Mouse (Mus musculus) stomach, postnatal 0 days (tissue): ENCODE measurements around the gene Cgref1. TPM values are rescaled to one million over a fixed set of nuclear protein-coding genes. Genes with fewer than 3 reads are reported as not detected.
A peak's percentile ranks its signal among the peaks of the same experiment; 100 is the strongest.

Source experiments
- ATAC-seq: fragments of 200-750 bp; cut with Nextera tagmentation; 2 replicates; pipeline ENCODE4 v1.8.0; 2017; ENCODE audit not compliant: low FRiP score, low TSS enrichment
- DNase-seq: peaks from one replicate; pipeline ENCODE4 v3.0.0-alpha.2; 2016; ENCODE audit warnings: low spot score
- H3K27ac ChIP-seq: fragments of 300-500 bp; sonication (generic); replicated peaks from 2 replicates; pipeline ENCODE4 v1.5.1; 2014; ENCODE audit warnings: mild to moderate bottlenecking, control low read depth
- H3K27me3 ChIP-seq: fragments of 300-500 bp; sonication (generic); 2 replicates; pipeline ENCODE4 v1.6.1; 2014; ENCODE audit warnings: low read length; ENCODE audit not compliant: control insufficient read depth, insufficient read depth
- H3K36me3 ChIP-seq: fragments of 300-500 bp; sonication (generic); 2 replicates; pipeline ENCODE4 v1.6.1; 2014; ENCODE audit warnings: low read length, mixed read lengths; ENCODE audit not compliant: control insufficient read depth, insufficient read depth
- H3K4me1 ChIP-seq: fragments of 300-500 bp; sonication (generic); replicated peaks from 2 replicates; pipeline ENCODE4 v1.6.1; 2014; ENCODE audit warnings: antibody characterized with exemption; ENCODE audit not compliant: control insufficient read depth, insufficient read depth
- H3K4me2 ChIP-seq: fragments of 300-500 bp; sonication (generic); replicated peaks from 2 replicates; pipeline ENCODE4 v1.6.1; 2014; ENCODE audit warnings: low read depth, mild to moderate bottlenecking, control low read depth, moderate library complexity
- H3K4me3 ChIP-seq: fragments of 300-500 bp; sonication (generic); 2 replicates; pipeline ENCODE4 v1.5.1; 2014; ENCODE audit warnings: low read depth, low read length, control low read depth
- H3K9ac ChIP-seq: fragments of 300-500 bp; sonication (generic); 2 replicates; pipeline ENCODE4 v1.6.1; 2014; ENCODE audit warnings: mild to moderate bottlenecking, low read length, control low read depth, mixed read lengths
- H3K9me3 ChIP-seq: fragments of 300-500 bp; sonication (generic); 2 replicates; pipeline ENCODE4 v1.6.1; 2016; ENCODE audit warnings: low read length; ENCODE audit not compliant: control insufficient read depth
- CTCF ChIP-seq: IDR thresholded peaks from 2 replicates; pipeline ENCODE4 v1.5.1; 2016; ENCODE audit warnings: antibody characterized with exemption, low read depth, mild to moderate bottlenecking, moderate library complexity
- EP300 ChIP-seq: optimal IDR thresholded peaks from 2 replicates; pipeline ENCODE3; 2016; ENCODE audit warnings: antibody characterized with exemption
- WGBS: fragments of 180-500 bp; shearing (Covaris S2); extraction: QIAGEN DNeasy Blood & Tissue Kit; methylation state at CpG from one replicate; pipeline ENCODE4 v1.1.7; 2014; 5-methylcytosine and 5-hydroxymethylcytosine counted together
- polyA plus RNA-seq: library from polyadenylated mRNA; unstranded; fragments of >200 nt; fragmentation: Nextera tagmentation; extraction: Ambion mirVana; gene quantifications from 2 replicates; pipeline ENCODE4 v1.2.1, GENCODE M21; 2015

The Cgref1 gene
- polyA plus RNA-seq, 1 experiment from 2014 or later, result 24.8 TPM

DNA sequence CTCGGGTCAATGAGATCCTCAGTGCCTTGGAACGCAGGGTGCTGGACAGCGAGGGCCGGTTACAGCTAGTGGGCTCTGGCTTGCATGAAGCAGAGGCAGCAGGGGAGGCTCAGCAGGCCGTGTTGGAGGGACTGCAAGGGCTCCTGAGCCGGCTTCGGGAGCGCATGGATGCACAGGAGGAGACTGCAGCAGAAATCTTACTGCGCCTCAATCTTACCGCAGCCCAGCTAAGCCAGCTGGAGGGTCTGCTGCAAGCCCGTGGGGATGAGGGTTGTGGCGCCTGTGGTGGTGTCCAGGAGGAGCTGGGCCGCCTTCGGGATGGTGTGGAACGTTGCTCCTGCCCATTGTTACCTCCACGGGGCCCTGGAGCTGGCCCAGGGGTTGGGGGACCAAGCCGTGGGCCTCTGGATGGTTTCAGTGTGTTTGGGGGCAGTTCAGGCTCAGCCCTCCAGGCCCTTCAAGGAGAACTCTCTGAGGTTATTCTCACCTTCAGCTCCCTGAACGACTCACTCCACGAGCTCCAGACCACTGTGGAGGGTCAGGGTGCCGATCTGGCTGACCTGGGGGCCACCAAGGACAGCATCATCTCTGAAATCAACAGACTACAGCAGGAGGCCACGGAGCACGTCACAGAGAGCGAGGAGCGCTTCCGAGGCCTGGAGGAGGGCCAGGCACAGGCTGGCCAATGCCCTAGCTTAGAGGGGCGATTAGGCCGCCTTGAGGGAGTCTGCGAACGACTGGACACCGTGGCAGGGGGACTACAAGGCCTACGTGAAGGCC lies 27.3 kb downstream of the Cgref1 start:
- H3K9me3 ChIP-seq, result no peaks in the 10 kb centered on the region
- no peaks in the 10 kb centered on the region; the same call in 1 of the 2 replicates for H3K4me1 ChIP-seq
- 84% methylated on average over 31 of the region's 31 CpGs for WGBS
- H3K4me2 ChIP-seq, result no peak overlapping the region
- H3K4me3 ChIP-seq, result no peak overlapping the region
- TF ChIP-seq CTCF (no peak), EP300 (no peak)
- ATAC-seq (no peak), DNase-seq (no peak)
- peak overlapping the region; percentile 27; the same call in 1 of the 2 replicates for H3K9ac ChIP-seq
- no peaks in the 10 kb centered on the region for H3K27me3 ChIP-seq
- H3K27ac ChIP-seq, result no peak overlapping the region
- peaks cover 16% of the 10 kb centered on the region for H3K36me3 ChIP-seq

DNA sequence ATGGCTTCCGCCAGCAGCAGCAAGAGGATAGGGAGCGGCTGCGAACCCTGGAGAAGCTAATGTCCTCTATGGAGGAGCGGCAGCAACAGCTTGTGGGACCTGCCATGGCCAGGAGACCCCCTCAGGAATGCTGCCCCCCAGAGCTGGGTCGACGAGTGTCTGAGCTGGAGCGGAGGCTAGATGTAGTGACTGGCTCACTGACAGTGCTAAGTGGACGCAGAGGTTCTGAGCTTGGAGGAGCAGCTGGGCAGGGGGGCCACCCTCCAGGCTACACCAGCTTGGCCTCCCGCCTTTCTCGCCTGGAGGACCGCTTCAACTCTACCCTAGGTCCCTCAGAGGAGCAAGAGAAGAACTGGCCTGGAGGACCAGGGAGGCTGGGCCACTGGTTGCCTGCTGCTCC lies 28.0 kb downstream of the Cgref1 start:
- Histone ChIP-seq H3K4me1 (peaks cover 5% of the 10 kb centered on the region), H3K4me3 (no peak overlapping the region), H3K9me3 (no peaks in the 10 kb centered on the region), H3K27me3 (no peaks in the 10 kb centered on the region), H3K27ac (no peak overlapping the region), H3K4me2 (no peak overlapping the region), H3K9ac (no peak overlapping the region), H3K36me3 (peaks cover 16% of the 10 kb centered on the region)
- 87% methylated on average over 11 of the region's 11 CpGs for WGBS
- DNase-seq (no peak), ATAC-seq (no peak)
- TF ChIP-seq CTCF (no peak), EP300 (no peak)

DNA sequence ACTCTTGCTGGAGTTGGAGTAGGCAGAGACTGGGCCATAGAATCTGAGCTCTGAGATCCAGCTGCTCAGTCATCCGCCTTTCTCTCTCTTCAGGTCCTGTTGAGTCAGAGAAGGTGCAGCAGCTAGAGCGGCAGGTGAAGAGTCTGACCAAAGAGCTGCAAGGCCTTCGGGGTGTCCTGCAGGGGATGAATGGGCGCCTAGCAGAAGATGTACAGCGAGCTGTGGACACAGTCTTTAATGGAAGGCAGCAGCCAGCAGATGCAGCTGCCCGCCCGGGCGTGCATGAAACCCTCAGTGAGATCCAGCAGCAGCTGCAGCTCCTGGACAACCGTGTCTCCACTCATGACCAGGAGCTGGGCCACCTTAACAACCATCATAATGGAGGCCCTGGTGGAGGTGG lies 28.6 kb downstream of the Cgref1 start:
- Histone ChIP-seq H3K36me3 (peaks cover 16% of the 10 kb centered on the region), H3K4me3 (no peak overlapping the region), H3K9ac (no peak overlapping the region), H3K4me2 (no peak overlapping the region), H3K27me3 (no peaks in the 10 kb centered on the region), H3K27ac (no peak overlapping the region), H3K4me1 (peaks cover 8% of the 10 kb centered on the region), H3K9me3 (no peaks in the 10 kb centered on the region)
- no peak for DNase-seq
- 94% methylated on average over 9 of the region's 9 CpGs for WGBS
- no peak for ATAC-seq
- TF ChIP-seq EP300 (no peak), CTCF (no peak)

DNA sequence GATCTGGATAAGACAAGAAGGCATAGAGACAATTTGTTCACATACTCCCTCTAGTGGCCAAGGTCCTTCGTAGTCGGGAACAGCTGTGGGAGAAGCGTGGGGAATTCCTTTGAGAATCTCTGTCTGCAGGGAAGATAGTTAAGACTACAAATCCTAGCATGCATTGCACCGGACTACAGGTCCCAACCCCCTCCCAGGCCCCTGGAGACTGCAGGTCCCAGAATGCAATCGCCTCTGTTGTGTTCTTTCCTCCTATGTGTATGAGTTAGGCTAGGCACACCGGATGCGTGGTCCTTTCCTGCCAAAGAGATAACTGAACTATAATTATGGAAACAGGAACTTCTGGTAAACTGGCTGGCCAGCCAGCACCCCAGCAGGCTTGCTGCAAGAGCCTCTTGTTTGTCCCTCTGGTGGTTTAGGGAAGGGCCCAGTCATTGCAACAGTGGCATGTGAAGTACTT lies 29.4 kb downstream of the Cgref1 start:
- TF ChIP-seq EP300 (no peak), CTCF (peak; percentile 85)
- Histone ChIP-seq H3K36me3 (peaks cover 16% of the 10 kb centered on the region), H3K4me3 (peak overlapping the region; percentile 43), H3K4me1 (peaks cover 8% of the 10 kb centered on the region), H3K9ac (no peak overlapping the region), H3K27me3 (no peaks in the 10 kb centered on the region), H3K27ac (0 out of 2 replicates have a peak overlapping the region, but pooled peaks have one; percentile 31), H3K9me3 (no peaks in the 10 kb centered on the region), H3K4me2 (peak overlapping the region; percentile 75)
- ATAC-seq (peak; percentile 82), DNase-seq (peak; percentile 83)
- WGBS, result 1% methylated on average over 7 of the region's 7 CpGs

DNA sequence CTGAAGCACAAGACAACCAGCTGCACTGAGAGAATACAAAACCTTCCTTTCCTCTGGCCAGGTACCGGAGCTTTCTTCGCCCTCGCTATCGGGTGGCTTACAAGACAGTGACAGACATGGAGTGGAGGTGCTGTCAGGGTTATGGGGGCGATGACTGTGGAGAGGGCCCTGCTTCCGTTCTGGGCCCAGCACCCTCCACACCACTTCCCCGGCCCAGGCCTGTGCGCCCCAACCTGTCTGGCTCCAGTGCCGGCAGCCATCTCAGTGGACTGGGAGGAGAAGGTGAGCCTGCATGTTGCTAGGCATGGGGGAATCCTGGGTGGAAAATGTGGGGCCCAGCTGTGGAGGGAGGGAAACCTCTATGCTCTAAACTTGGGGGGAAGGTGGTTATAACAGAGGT lies 29.9 kb downstream of the Cgref1 start:
- H3K36me3 ChIP-seq, result peaks cover 16% of the 10 kb centered on the region
- H3K9ac ChIP-seq, result peak overlapping the region; percentile 67
- peaks cover 8% of the 10 kb centered on the region for H3K4me1 ChIP-seq
- ATAC-seq (peak; percentile 10; the same call in 1 of the 2 replicates), DNase-seq (no peak)
- H3K27ac ChIP-seq, result peak overlapping the region; percentile 92
- peak overlapping the region; percentile 75 for H3K4me2 ChIP-seq
- 37% methylated on average over 9 of the region's 9 CpGs for WGBS
- no peak for TF ChIP-seq EP300
- no peak for TF ChIP-seq CTCF
- no peaks in the 10 kb centered on the region for H3K9me3 ChIP-seq
- H3K27me3 ChIP-seq, result no peaks in the 10 kb centered on the region
- H3K4me3 ChIP-seq, result peak overlapping the region; percentile 43

DNA sequence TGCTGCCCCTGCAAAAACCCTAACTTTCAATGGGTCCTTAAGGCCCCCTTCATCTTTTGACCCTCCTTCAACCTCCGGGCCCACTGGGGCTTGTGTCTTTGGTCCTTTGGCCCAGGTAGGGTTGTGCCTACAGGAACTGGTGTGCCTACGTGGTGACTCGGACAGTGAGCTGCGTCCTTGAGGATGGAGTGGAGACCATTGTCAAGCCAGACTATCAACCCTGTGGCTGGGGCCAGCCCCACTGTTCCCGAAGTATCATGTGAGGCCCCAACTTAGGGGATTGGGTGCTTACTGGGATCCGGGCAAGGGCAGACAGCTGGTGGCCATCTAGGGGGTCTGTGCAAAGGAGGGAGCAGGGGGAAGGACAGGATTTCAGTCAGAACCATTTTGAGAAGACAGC lies 30.5 kb downstream of the Cgref1 start:
- peaks cover 8% of the 10 kb centered on the region for H3K4me1 ChIP-seq
- WGBS, result 31% methylated on average over 6 of the region's 6 CpGs
- H3K27ac ChIP-seq, result peak overlapping the region; percentile 92
- no peak for ATAC-seq
- no peaks in the 10 kb centered on the region for H3K9me3 ChIP-seq
- H3K4me3 ChIP-seq, result peak overlapping the region; percentile 43
- DNase-seq, result no peak
- peaks cover 16% of the 10 kb centered on the region for H3K36me3 ChIP-seq
- no peak for TF ChIP-seq CTCF
- TF ChIP-seq EP300, result no peak
- H3K27me3 ChIP-seq, result no peaks in the 10 kb centered on the region
- peak overlapping the region; percentile 75 for H3K4me2 ChIP-seq
- H3K9ac ChIP-seq, result peak overlapping the region; percentile 67
